12 mouse cellular contexts compared by ENCODE assay signal in genomic region chr2:164433278-164433895, GRCm38 (mm10). TPM values are rescaled to one million over a fixed set of nuclear protein-coding genes. Genes with fewer than 3 reads are reported as not detected.
DNase-seq lines count a peak whose midpoint lies in the region; ATAC-seq and TF ChIP-seq lines count a peak whose summit lies in the region.
"Had no signal": no experiment of that assay in that cellular context is flagged by ENCODE, and none has a peak within 500 bp of the region (broad histone marks: within the 10 kb centered on the region; RNA-seq: fewer than 3 reads in every experiment).

No protein-coding gene starts in this region.

- H3K4me1 ChIP-seq in heart, embryonic 15.5 days (replicated peaks), result peaks cover 62% of the 10 kb centered on the region
- peaks cover 95% of the 10 kb centered on the region for H3K4me1 ChIP-seq in E14TG2a.4 (replicated peaks; ENCODE audit: low read depth, low read length)
- peaks cover 78% of the 10 kb centered on the region for H3K4me1 ChIP-seq in embryonic facial prominence, embryonic 15.5 days
- H3K4me1 ChIP-seq in liver, embryonic 11.5 days (replicated peaks; ENCODE audit: control insufficient read depth, insufficient read depth, low read length), result peaks cover 41% of the 10 kb centered on the region

- H3K4me3 ChIP-seq in heart, embryonic 15.5 days, result no peak overlapping the region
- peak overlapping the region; percentile 64 for H3K4me3 ChIP-seq in E14TG2a.4 (replicated peaks; ENCODE audit: low read length)
- H3K4me3 ChIP-seq in embryonic facial prominence, embryonic 15.5 days (replicated peaks), result no peak overlapping the region
- H3K4me3 ChIP-seq in liver, embryonic 11.5 days (ENCODE audit: low read depth, low read length), result no peak overlapping the region

- no peak for TF ChIP-seq CTCF in E14TG2a.4 (conservative IDR thresholded peaks at IDR 0.05; ENCODE audit: low read length)

- peak overlapping the region; percentile 62 for H3K27ac ChIP-seq in heart, embryonic 15.5 days
- peak overlapping the region; percentile 84 for H3K27ac ChIP-seq in embryonic facial prominence, embryonic 15.5 days (replicated peaks)
- H3K27ac ChIP-seq in liver, embryonic 11.5 days (ENCODE audit: low read depth, low read length), result peak overlapping the region; percentile 8; the same call in 1 of the 2 replicates

- H3K9ac ChIP-seq in heart, embryonic 15.5 days, result 0 out of 2 replicates have a peak overlapping the region, but pooled peaks have one; percentile 10
- H3K9ac ChIP-seq in embryonic facial prominence, embryonic 15.5 days, result no peak overlapping the region
- no peak overlapping the region for H3K9ac ChIP-seq in liver, embryonic 11.5 days (ENCODE audit: low read depth, low read length)

- ATAC-seq in heart, embryonic 15.5 days (replicated peaks; ENCODE audit: insufficient number of reproducible peaks, insufficient read depth, low FRiP score, low read depth), result no peak
- ATAC-seq in embryonic facial prominence, embryonic 15.5 days (ENCODE audit: insufficient number of reproducible peaks, low FRiP score, low TSS enrichment, low read depth), result no peak
- no peak for ATAC-seq in liver, embryonic 11.5 days (replicated peaks; ENCODE audit: low FRiP score)
- ATAC-seq: CD4-positive, CD25-positive, alpha-beta regulatory T cell, adult 4 months had no signal

- no peak for DNase-seq in heart, adult 18-20 months
- DNase-seq in liver, embryonic 11.5 days (ENCODE audit: low spot score), result no peak
- no peak for DNase-seq in Muller cell, postnatal 12 days (ENCODE audit: inconsistent ontology term)
- DNase-seq in embryo, embryonic 9.5 days (ENCODE audit: extremely low spot score), result no peak
- no peak for DNase-seq in embryo, embryonic 10.5 days (ENCODE audit: low spot score)
- DNase-seq: thymus, adult 2 months had no signal

- H3K36me3 ChIP-seq in heart, embryonic 15.5 days, result no peaks in the 10 kb centered on the region; the same call in 1 of the 2 replicates
- peaks cover 15% of the 10 kb centered on the region for H3K36me3 ChIP-seq in E14TG2a.4 (ENCODE audit: insufficient read depth, low read length)
- peaks cover 10% of the 10 kb centered on the region for H3K36me3 ChIP-seq in embryonic facial prominence, embryonic 15.5 days
- H3K36me3 ChIP-seq in liver, embryonic 11.5 days (ENCODE audit: control insufficient read depth, insufficient read depth, low read length), result no peaks in the 10 kb centered on the region

- H3K9me3 ChIP-seq in heart, embryonic 15.5 days (replicated peaks), result no peaks in the 10 kb centered on the region
- H3K9me3 ChIP-seq in E14TG2a.4 (ENCODE audit: low read length), result no peaks in the 10 kb centered on the region
- no peaks in the 10 kb centered on the region for H3K9me3 ChIP-seq in embryonic facial prominence, embryonic 15.5 days (replicated peaks)
- H3K9me3 ChIP-seq in liver, embryonic 11.5 days (ENCODE audit: control insufficient read depth, low read length), result no peaks in the 10 kb centered on the region

- H3K27me3 ChIP-seq in heart, embryonic 15.5 days, result no peaks in the 10 kb centered on the region
- H3K27me3 ChIP-seq in E14TG2a.4 (ENCODE audit: insufficient read depth, low read length), result peaks cover 83% of the 10 kb centered on the region
- no peaks in the 10 kb centered on the region for H3K27me3 ChIP-seq in embryonic facial prominence, embryonic 15.5 days
- H3K27me3 ChIP-seq in liver, embryonic 11.5 days (replicated peaks; ENCODE audit: control insufficient read depth, insufficient read depth, low read length), result peaks cover 41% of the 10 kb centered on the region

- WGBS in heart, embryonic 15.5 days, result 76% methylated on average over 9 of the region's 9 CpGs
- 63% methylated on average over 9 of the region's 9 CpGs for WGBS in embryonic facial prominence, embryonic 15.5 days
- WGBS in liver, embryonic 11.5 days, result 62% methylated on average over 9 of the region's 9 CpGs

- H3K4me2 ChIP-seq in heart, embryonic 15.5 days, result peak overlapping the region; percentile 52
- H3K4me2 ChIP-seq in embryonic facial prominence, embryonic 15.5 days (replicated peaks), result peak overlapping the region; percentile 39
- peak overlapping the region; percentile 16; the same call in 1 of the 2 replicates for H3K4me2 ChIP-seq in liver, embryonic 11.5 days

RNA-seq across cellular contexts. Expression of gene Sdc4, which starts 10.3 kb away (rescaled TPM):
- polyA plus RNA-seq in heart, embryonic 15.5 days (2015; fragmentation: Nextera tagmentation; extraction: Ambion mirVana), result 41.9 and 56.5 TPM in 2 replicates
- total RNA-seq in heart, adult 18-20 months (2021), result 10 to 100 TPM; 18.7 to 34.2 TPM
- 113 and 114 TPM in 2 replicates for polyA plus RNA-seq in embryonic facial prominence, embryonic 15.5 days (2015; fragmentation: Nextera tagmentation; extraction: Ambion mirVana)
- polyA plus RNA-seq in liver, embryonic 11.5 days (2014; fragmentation: Nextera tagmentation; extraction: Ambion mirVana), result 38.9 and 39.2 TPM in 2 replicates

RNA-seq across cellular contexts. Expression of gene Sys1, which starts 23.4 kb away (rescaled TPM):
- polyA plus RNA-seq in heart, embryonic 15.5 days (2015; fragmentation: Nextera tagmentation; extraction: Ambion mirVana), result 32.0 and 40.4 TPM in 2 replicates
- 10 to 100 TPM; 23.0 to 23.1 TPM for total RNA-seq in heart, adult 18-20 months (2021)
- 66.3 and 67.8 TPM in 2 replicates for polyA plus RNA-seq in embryonic facial prominence, embryonic 15.5 days (2015; fragmentation: Nextera tagmentation; extraction: Ambion mirVana)
- polyA plus RNA-seq in liver, embryonic 11.5 days (2014; fragmentation: Nextera tagmentation; extraction: Ambion mirVana), result 49.1 and 52.8 TPM in 2 replicates

RNA-seq across cellular contexts. Expression of gene Gm20458, which starts 27.4 kb away (rescaled TPM):
- polyA plus RNA-seq in heart, embryonic 15.5 days (2015; fragmentation: Nextera tagmentation; extraction: Ambion mirVana), result 10.5 and 13.5 TPM in 2 replicates
- total RNA-seq in heart, adult 18-20 months (2021), result 10 to 100 TPM in 1 of 2 experiments, 1 to 10 TPM in 1; 3.7 to 11.1 TPM
- polyA plus RNA-seq in embryonic facial prominence, embryonic 15.5 days (2015; fragmentation: Nextera tagmentation; extraction: Ambion mirVana), result 12.2 and 12.5 TPM in 2 replicates
- polyA plus RNA-seq in liver, embryonic 11.5 days (2014; fragmentation: Nextera tagmentation; extraction: Ambion mirVana), result 4.4 and 7.4 TPM in 2 replicates
- polyA plus RNA-seq: CD4-positive, CD25-positive, alpha-beta regulatory T cell, adult 4 months had no signal

RNA-seq across cellular contexts. Expression of gene Matn4, which starts 28.4 kb away (rescaled TPM):
- 8.4 and 14.9 TPM in 2 replicates for polyA plus RNA-seq in heart, embryonic 15.5 days (2015; fragmentation: Nextera tagmentation; extraction: Ambion mirVana)
- under 1 TPM; 0.36 to 0.45 TPM for total RNA-seq in heart, adult 18-20 months (2021)
- polyA plus RNA-seq in embryonic facial prominence, embryonic 15.5 days (2015; fragmentation: Nextera tagmentation; extraction: Ambion mirVana), result 33.4 and 58.2 TPM in 2 replicates
- polyA plus RNA-seq in liver, embryonic 11.5 days (2014; fragmentation: Nextera tagmentation; extraction: Ambion mirVana), result 0.14 and 0.32 TPM in 2 replicates
- polyA plus RNA-seq: CD4-positive, CD25-positive, alpha-beta regulatory T cell, adult 4 months had no signal

RNA-seq across cellular contexts. Expression of gene Rbpjl, which starts 30.4 kb away (rescaled TPM):
- 0.25 and 0.80 TPM in 2 replicates for polyA plus RNA-seq in heart, embryonic 15.5 days (2015; fragmentation: Nextera tagmentation; extraction: Ambion mirVana)
- total RNA-seq in heart, adult 18-20 months (2021), result not detected
- polyA plus RNA-seq in embryonic facial prominence, embryonic 15.5 days (2015; fragmentation: Nextera tagmentation; extraction: Ambion mirVana), result 0.50 and 0.98 TPM in 2 replicates
- 0.04 and 0.12 TPM in 2 replicates for polyA plus RNA-seq in liver, embryonic 11.5 days (2014; fragmentation: Nextera tagmentation; extraction: Ambion mirVana)
- total RNA-seq: gastrocnemius, adult 18-20 months had no signal
- polyA plus RNA-seq: CD4-positive, CD25-positive, alpha-beta regulatory T cell, adult 4 months; embryonic facial prominence, embryonic 11.5 days had no signal

Comparison
In these comparisons a context has a peak if more than half of its experiments do, and no peak if none do; other contexts are left out.
1. H3K27ac ChIP-seq: peak in every context shown above with its lines; median percentile 84 in embryonic facial prominence, embryonic 15.5 days; 62 in heart, embryonic 15.5 days; 8 in liver, embryonic 11.5 days.